Mouse (Mus musculus) retina, postnatal 7 days (tissue): Measurements from ENCODE around the gene Cd160.

Experiments used
- DNase-seq: peaks from one replicate; pipeline ENCODE4 v3.0.0-alpha.2; 2012; ENCODE audit warnings: low read depth, low spot score

Gene Cd160

GRCm38 (mm10) chr3:96764528-96764927 is 64.6 kb downstream of the Cd160 start:
- DNase-seq, result no peak

GRCm38 (mm10) chr3:96759695-96760094 is 69.5 kb downstream of the Cd160 start:
- no peak for DNase-seq

GRCm38 (mm10) chr3:96757691-96758090 is 71.5 kb downstream of the Cd160 start:
- DNase-seq, result no peak

- DNase-seq, result no peak
Observed at GRCm38 (mm10) chr3:96755935-96756334, 73.2 kb downstream of the Cd160 start.
